Mouse (Mus musculus) heart, postnatal 0 days (tissue): ENCODE data around the gene Axin1.

ENCODE experiments used
- CTCF ChIP-seq: IDR thresholded peaks from 2 replicates; pipeline ENCODE4 v1.5.1; 2016; ENCODE audit warnings: antibody characterized with exemption, control low read depth, low read depth
- EP300 ChIP-seq: IDR thresholded peaks from 2 replicates; pipeline ENCODE4 v1.6.1; 2016; ENCODE audit warnings: antibody characterized with exemption, low read depth

DNA sequence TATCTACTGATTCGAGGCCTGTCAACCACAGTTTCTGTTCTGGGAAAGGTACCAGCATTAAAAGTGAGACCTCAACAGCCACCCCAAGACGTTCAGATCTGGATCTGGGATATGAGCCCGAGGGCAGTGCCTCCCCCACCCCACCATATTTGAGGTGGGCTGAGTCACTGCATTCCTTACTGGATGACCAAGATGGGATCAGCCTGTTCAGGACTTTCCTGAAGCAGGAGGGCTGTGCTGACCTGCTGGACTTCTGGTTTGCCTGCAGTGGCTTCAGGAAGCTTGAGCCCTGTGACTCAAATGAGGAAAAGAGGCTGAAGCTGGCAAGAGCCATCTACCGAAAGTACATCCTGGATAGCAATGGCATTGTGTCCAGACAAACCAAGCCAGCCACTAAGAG is 4.3 kb downstream of the Axin1 start:
- TF ChIP-seq EP300: no peak
- no peak for TF ChIP-seq CTCF
